Mouse (Mus musculus) R1 (cell line): ENCODE results near the gene Elmo1.

Experiments used
- DNase-seq: peaks from one replicate; pipeline ENCODE4 v3.0.0-alpha.2; 2018; ENCODE audit warnings: low read depth, low spot score

Elmo1 gene

DNA sequence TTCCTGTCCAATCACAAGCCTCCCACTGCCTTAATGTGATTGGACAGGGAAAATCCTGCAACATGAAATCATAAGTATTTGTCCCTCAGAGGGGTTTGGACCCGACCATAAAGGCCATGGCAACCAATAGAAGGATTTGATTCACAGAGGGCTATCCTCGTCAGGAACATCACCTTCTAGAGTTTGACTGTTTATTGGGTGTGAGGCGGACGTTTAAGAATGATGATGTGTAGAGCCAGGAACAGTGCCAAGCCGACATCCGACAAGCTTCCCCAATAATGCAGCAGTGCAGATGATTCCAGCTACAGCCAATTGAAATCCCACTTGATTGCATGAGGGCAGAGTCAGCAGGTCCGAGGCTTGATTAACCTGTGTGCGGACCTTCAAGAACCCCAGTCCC, 288.5 kb downstream of the Elmo1 start:
- DNase-seq = no peak

DNA sequence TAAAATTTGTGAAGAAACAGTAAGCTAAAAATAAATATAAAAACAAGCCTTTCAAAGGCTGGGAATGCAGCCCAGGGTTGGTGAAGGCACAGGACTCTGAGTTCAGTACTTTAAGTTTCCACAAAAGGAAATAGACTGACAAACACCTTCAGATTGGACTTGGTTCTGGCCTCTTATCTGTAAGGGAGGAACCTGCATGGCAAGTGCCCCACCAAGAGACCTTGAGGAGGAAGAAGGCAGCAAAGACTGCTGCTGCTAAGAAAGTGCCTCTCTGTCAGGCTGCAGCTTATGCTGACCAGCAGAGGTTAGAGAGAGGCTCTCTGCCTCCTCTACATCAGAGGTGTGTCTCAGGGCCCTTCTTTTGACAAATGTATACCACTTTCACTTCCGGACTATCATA, 293.5 kb downstream of the Elmo1 start:
- DNase-seq = no peak

DNA sequence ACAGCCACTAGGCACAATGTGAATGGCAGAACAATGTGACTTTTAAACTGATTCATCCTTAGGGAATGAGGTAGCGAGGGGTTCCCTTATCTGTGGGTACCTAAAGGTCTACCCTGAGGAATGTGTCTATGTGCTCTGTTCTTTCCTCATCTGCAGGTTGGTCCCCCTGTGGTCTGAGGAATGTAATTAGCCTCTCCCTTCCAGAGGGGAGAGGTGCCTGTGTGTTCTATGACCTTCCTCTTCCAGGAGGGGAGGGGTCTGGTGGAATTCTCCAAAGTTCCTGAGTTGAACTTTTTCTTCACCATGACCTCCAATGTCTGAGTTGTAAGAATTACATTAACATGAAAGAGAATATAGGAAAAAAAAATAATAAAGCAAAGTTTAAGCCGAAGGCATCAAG, 294.4 kb downstream of the Elmo1 start:
- peak; percentile 93 for DNase-seq

DNA sequence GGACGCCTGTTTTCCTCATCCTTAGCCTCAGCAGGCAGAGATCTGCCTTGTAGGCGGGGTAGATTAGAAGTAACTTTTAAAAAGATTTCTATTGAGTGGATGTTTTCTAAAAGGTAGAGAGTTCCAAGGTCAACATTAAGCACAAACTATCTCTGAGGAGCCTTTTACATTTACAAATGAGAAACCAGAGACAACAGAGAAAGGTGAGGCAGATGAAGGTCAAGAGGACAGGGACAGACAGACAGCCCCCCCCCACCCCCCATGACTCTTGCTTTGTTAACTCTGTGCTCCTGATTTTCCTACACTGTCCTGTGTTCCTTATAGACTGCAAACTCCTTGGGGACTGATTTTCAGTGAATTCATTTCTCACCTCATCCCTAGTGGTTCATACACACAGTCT, 295.0 kb downstream of the Elmo1 start:
- peak; percentile 89 for DNase-seq

DNA sequence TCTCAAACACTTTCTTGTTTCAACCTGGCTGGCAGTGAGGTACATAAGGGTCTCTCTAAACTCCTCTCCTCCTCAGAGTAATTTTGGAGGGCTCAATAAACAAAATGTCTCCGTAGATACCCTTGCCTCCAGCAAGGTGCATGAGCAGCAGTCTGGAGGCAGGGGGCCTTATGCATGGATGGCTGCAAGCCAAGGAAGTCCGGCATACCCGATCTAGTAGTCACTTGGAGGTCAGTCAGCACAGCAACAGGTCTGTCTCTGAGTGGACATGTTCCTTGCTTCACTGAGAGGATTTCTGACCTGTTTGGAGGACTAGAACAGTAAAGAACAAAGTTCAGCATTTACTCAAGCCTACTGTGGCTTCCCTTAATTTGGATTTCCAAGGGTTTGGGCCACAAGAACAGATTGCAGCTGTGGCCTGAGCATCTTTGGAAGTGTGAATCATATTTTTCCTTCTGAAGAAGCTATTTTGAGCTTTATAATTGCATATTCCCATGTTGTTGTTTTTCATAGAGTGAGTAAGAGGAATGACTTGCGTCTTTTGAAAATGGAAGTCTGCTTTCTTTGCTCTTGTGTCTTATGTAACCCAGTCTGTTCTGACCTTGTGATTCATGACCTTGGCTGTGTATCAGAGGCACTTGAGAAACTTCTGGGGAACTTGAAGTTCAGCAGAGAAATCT, 296.2 kb downstream of the Elmo1 start:
- peak; percentile 42 for DNase-seq

DNA sequence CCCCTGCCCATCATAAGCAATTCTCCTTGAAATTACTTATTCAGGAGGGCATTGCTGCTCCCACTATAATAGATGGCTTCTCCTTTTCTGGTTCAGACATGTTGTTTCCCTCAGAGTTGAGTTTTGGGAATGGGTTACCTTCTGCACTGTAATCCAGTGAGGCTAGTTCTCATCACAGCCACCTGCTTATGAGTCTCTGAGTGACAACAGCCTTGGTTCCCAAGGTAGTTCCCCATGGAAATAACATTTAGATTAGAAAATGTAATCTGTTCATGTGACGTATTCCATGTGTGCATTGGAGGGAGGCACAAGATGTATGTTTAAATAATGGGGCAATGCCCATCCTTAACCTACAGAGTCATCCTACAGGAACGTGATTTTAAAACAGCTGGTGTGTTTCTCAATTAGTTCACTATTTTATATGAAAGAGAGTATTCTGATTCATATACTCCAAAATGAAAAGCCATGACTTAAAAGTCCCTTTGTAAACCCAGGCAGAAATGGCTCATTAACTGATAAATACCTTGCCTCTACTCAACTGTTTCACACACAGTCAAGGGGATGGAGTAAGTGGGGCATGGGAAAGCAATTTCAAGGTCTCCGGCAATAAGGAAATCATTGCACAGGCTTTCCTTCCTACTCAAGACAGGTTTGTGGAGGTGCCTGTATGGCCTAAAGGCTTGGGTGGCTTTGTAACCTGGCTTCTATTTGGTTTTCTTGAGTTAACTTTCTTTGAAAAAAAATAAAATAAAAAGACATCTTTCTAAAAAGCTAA, 302.6 kb downstream of the Elmo1 start:
- DNase-seq = no peak

DNA sequence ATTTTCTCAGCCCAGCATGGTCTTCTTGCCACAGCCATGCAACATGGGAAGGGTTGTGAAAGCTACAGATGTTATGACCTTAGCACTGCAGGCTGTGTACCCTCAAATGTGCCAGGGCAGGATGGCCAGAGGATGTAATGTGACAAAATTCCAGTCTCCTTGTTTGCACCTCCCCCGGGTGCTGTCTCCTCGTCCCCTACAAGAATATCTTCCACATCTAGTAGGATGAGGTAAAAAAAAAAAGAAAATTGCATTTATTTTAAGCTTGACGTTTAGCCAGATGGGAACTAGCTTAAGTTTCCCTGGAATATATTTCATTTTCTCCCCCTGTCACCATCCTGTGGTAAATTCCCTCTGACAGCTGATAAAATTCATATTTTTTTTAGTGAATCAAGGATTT, 307.3 kb downstream of the Elmo1 start:
- DNase-seq = no peak

DNA sequence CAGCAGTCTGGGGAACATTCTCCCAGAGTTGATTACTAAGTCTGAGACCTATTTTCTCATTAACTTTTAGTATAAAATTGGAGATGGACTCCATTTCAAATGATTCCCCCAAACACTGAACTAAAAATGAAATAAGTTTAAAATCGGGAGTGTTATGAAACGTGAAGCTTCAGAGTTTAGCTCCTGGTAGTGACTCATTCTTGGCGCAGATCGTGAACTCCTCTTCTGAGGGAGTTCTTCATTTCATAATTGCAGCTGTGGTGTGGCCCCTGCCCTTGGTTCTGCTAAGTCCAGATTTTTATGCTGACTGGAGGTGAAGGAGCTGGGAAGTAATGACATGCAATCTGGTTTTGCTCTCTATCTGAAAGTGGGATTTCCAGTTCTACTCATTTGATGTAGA, 307.9 kb downstream of the Elmo1 start:
- DNase-seq = no peak

DNA sequence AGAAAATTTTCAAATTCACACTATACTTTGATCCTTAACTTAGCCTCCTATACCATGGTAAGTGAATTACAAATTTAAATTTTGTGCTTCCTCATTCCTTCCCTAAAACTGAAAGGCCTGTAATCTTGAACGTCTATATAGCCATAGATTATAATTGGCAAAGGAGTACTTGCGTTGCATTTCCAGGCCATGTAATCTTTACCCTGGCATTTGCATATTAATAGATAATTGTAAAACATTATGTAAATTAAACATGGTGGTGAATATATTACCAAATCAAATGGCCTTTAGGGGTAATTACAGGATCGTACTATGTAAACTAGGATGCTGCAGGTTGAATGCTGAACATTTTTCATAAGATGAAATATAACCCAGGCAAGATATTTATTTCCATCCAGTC, 314.1 kb downstream of the Elmo1 start:
- no peak for DNase-seq

DNA sequence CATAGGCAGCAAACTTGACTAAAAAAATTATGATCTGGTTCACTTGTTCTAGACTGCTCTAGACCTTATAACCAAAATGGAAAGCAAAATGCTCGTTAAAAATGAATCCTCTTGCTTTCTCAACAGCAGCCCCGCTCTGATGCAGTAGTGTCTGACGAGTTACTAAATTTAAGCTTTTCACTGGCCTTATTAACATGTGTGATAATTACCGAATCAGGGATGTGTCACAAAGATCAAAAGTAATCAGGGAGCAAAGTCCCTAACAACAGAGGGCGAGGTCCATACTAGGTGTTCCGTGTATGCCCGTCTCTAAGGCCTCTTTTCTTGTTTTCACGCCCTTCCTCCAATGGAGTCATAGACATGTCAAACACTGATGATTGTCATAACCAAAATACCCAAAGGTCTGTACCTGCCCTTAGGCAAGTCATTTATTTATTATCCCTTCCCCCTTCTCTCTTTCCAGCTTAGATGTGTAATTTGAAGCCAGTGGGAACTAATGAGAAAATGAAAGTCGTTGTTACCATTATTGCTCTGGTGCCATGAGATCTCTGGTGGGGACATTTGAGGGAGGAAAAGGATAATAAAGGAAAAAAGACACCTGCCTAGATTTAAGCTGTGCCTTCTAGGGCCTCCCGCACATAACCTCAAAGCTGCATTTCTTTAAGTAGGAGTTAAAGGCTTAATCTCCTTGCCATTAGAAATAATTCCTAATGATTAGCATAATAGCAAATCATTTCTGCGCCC, 316.2 kb downstream of the Elmo1 start:
- DNase-seq = no peak

DNA sequence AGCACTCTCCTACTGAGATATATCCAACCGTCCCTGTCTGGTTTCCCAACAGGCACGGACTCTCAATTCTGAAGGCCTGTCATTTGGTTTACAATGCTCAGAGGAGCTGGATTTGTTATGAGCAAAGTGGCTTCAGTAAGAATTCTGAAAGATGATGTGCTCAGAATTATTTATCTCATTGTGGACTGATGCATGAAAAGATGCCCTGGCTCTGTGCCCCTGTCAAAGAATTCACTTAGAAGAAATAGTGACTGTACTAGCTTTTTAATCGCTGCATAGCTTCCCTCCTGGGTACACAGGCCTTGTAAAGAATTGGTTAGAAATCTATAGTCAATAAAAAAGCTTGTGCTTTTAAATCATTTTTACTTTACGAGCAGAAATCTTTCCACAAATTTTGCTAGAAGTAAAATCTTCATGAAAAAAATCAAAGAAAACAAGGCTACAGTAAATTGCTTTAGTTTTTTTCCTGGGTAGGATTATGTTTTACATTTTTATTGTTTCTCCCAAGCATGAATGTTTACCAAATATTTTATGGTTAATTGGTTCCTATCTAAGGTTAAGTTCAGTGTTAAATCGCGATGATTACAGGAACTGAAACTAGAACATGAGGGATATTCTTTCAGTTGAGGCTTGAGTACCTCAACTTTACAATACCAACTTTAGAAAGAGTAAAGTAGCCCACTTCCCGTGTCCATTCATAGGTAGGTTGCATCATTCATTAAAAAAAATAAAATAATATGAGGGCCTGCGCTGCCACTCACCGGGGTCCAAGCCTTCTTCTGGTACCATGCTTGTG, 320.1 kb downstream of the Elmo1 start:
- no peak for DNase-seq

DNA sequence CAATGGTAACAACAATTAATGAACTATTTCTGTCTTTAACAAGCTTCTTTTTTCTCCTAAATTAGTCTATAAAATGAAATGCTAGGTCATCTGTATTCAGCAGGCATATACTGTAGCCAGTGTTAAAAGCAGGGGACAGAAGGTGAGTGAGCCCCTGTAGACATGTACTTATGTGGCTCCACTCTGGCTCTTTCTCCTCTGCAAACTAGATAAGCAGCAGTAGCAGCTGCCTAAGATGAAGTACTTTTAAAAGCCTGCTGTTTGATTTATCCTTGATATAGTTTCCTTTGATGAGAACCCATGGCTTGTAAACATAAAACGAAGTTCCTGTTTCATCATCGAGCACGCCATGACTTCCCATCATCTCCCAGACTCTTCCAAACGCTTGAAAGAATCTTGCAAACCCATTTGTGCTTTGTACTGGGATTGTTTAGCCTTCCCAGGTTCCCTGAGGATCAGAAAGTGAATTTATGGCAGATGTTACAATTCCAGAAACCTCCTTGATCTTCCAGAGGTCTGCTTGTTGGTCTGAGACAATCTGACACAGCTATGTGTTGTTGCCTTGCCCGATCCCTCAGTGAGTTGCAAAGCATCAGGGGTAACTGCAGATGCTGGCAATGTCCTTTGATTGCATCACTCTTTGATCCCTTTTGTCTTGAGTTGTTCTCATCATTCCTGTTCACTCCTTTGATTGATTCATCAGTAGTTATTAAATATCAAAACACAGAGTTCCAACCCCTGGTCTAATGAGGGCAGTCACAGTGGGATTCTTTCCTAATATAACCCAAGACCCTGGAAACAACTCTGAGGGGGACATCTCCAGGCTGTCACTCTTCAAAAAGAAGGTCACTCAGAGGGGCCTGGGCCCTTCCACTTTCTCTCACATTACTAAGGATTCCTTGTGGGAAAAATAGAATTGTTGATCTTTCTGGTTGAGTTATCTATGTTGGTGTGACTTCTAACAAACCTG, 326.6 kb downstream of the Elmo1 start:
- no peak for DNase-seq

DNA sequence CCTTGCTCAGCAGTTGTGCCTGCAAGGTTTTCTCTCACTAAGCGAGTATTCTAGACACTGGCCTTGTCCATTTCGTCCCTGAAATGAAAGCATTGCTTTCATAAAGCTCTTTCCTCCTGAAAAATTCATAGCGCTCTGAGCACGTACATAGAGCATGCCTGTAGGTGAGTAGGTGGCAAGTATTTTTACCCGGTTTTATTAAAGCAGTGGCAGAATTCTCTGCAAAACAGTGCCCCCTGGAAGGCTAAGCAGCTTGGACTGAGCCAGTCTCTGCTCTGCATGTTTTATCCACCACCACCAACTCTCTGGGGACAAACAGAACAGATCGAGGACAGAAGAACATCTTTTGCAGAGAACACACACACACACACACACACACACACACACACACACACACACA, 340.6 kb downstream of the Elmo1 start:
- no peak for DNase-seq

DNA sequence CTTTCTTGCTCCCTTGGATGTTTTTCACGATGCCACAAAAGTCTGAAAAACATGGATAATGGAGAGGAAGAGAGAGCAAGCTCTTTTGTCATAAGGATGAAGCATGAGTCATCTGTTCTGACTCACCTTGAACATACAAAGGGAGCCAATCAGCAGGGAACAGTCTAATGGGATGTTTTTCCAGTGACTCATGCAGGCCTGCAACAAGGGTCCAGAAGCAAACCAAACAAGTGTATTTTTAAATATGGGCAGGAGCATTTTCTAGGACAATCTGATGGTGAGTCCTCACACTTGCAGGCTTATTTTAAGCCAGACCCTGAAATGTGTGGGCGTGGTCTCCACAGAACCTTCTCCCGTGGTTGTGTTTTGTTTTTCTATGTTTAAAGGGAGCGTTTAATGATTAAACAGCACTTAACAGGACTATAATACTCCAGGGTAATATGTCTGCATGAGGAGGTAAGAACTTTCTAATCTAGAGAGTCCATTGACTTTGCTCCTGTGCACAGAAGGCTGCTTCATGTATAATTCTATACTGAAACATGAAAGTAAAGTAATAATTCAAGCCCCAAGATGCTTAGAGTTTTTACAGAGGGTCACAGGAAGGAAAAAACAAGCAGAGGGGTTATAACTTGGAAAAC, 342.9 kb downstream of the Elmo1 start:
- peak; percentile 82 for DNase-seq

DNA sequence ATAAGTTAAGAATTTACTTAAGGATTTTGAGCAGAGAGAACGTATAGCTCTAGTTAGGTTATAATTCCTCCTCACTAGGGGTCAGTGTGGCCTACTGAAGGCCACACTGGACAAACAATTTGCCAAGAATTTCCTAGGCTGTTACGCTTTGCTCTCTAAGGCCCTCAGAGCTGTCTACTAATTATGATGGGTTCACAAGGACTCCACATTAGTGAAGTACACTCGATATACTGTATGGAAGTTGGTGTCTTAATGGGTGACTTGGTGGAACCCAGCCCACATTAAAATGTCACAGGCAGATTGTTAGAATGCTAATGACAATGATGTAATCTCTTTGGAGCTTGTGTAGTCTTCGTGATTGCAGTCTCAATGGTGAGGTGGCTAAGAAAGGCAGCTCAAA, 343.7 kb downstream of the Elmo1 start:
- no peak for DNase-seq

DNA sequence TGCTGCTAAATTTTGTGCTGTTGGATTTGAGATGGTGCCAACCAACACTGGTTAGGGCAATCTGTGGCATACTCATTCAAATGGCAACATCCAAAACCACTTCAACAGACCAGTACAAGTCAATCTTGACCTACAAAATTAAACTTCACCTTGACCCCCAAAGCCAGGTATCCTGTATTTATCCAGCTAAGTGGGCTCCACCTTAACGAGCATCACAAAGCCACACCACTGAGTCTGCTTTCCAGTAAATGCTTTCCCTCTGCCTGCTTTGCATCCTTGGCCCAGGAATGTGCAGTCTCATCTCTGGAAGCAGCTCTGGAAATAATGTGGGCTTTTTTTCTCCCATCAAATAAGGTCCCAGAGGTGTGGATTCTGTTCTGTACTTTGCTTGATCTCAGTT, 349.1 kb downstream of the Elmo1 start:
- DNase-seq = peak; percentile 78

DNA sequence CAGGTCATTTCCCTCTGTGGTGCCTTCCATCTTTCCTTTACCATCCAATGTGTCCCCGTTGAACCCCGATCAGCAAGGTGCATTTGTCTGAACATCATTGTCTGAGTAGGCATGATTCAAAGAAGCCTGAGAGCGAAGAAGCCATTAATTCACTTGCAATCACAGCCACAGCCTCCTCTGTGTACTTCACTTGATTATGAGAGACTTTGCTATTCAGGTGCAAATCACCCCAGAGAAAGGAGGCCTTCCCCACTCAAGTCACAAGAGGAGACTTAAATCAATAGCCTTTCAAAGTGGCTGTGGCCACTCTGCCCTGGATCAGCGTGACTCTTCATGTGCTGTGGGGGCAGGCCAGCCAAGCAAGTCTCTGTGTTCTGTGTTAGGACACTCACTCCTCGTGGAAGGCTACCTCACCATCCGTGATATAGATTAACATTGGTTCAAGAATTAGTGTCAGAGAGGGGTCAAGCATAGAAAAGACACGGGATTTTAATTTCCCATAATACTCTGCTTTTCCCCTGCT, 360.5 kb downstream of the Elmo1 start:
- DNase-seq = peak; percentile 32

DNA sequence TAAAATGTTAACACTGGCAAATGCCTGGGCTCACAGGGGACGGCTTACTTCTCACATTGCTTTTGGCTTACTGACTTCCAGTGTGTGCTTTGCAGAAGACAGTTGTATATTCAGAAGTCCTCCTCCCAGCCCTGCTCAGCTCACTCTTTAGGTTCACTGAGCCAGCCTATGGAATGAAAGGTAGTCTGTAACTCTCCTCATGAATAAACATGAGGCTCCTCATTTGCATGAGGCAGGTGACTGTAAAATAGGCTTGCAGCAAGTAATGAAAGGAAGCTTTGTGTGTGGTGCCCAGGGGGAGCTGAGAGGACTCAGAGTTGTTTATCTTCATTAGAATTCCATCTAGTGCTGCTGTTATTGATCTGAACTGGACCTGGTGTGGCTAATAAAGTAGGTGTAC, 364.0 kb downstream of the Elmo1 start:
- DNase-seq = peak; percentile 31

DNA sequence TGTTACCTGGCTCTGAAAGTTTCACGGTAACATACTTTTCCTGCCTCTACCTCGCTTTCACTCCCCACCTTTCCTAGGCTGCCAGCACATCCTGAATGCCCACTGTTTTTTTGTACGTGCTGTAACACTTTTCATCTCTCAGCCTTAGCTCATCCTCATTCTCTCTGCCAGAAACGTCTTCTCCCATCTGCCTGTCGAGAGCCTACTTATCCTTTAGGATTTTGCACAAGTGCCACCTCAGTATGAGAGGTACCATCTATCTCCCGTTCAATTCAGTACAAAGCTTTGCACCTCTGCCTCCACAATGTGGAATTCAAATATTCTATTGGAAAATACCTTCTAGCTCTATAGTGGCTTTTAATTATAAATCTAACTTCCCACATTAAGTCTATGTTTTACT, 369.7 kb downstream of the Elmo1 start:
- no peak for DNase-seq

DNA sequence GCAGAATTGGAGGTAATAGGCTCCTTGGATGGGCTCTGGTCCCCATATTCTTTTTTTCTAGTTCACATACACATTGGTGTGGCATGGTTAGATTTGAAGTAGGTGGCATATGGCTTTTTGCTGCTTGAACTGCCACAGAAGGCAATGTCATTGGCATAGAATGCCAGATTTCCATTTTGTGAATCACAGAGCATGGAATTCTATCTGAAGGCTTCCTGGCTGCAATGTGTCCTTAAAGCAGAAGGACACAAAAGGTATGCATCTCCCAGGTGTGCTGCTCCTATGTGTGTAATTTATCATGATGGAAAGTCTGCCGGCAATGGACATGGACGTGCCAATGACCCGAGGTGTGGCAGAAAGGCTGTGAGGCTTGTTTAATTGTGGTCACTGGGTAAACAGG, 371.2 kb downstream of the Elmo1 start:
- DNase-seq = no peak
